Mouse (Mus musculus): ENCODE results near the gene Abi1.

DNA sequence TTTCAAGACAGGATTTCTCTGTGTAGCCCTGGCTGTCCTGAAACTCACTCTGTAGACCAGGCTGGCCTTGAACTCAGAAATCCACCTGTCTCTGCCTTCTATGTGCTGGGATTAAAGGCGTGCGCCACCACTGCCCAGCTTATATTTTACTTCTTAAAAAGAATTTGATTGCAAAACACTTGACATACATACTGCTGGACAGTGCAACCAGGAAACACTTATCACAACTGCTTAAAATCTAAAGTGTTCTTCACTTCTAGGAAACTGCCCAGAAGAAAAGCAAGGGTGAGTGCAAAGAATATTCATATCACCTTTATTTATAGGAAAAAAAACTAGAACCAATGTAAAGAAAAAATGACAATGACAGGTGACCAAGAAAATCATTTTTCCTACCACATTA is 42.0 kb downstream of the Abi1 start:
- no peak for TF ChIP-seq CTCF (IDR thresholded peaks at IDR 0.05; ENCODE audit: low read depth, low read length)
- TF ChIP-seq POLR2A (IDR thresholded peaks at IDR 0.05; ENCODE audit: borderline replicate concordance, low read depth, low read length) = no peak
